Mouse (Mus musculus): ENCODE measurements around the gene Ccl28.
"Not testable (repeated sequence)": the region's sequence is repeated elsewhere in the genome, so short reads cannot be mapped to it uniquely, and the experiment has no call there.

Gene Ccl28

DNA sequence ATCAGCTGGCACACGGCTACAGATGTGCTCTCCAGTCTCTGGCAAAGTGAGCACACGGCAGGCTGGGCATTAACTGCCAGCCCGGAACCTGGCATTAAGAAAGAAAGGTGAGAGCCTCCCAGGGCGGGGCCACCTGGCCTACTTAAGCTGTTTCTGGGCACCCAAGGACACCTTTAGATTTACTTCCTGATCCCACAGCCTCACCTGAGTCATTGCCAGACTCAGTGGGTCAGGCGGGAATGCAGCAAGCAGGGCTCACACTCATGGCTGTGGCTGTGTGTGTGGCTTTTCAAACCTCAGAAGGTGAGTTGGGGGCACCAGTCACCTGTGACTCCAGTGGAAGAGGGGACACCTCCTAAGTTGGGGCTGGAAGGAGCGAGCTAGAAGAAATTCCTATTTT, at the start of gene Ccl28:
TSS of gene Ccl28 (plus strand) at position 186 of the 400 bp plus-strand sequence.
- no peak for DNase-seq

DNA sequence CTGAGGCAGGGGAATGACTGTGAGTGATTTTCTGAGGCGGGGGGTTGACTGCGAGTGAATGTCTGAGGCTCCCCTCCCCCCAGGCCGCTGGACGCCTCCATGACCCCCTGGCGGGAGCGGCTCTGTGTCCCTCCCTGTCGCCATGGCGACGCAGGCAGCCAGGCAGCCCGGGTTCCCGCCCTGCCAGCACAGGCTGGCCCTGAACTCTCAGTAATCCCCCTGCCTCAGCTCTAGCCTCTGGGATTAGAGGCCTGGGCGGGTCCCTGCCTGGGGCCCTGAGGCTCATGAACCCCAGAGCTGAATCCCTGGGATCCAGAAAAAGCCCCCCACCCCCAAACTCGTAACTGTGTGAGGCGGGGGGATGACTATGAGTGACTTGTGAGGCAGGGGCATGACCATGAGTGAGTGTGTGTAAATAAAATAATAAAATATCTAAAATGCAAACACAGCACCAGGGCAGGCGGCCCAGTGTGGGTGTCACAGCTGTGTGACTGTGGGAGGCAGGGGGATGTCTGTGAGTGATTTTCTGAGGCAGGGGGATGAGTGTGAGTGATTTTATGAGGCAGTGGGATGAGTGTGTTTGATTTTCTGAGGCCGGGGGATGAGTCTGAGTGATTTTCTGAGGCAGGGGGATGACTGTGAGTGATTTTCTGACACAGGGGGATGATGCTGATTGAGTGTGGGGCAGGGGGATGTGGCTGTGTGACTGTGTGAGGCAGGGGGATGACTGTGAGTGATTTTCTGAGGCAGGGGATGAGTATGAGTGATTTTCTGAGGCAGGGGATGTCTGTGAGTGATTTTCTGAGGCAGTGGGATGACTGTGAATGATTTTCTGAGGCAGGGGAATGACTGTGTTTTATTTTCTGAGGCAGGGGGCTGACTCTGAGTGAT, 27.1 kb upstream of the Ccl28 start:
- peak; percentile 42 for DNase-seq

DNA sequence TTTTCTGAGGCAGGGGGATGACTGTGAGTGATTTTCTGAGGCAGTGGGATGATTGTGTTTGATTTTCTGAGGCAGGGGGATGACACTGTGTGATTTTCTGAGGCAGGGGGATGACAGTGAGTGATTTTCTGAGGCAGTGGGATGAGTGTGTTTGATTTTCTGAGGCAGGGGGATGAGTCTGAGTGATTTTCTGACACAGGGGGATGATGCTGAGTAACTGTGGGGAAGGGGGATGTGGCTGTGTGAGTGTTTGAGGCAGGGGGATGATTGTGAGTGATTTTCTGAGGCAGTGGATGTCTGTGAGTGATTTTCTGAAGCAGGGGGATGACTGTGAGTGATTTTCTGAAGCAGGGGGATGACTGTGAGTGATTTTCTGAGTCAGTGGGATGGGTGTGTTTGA, 25.2 kb upstream of the Ccl28 start:
- not testable (repeated sequence) for DNase-seq

DNA sequence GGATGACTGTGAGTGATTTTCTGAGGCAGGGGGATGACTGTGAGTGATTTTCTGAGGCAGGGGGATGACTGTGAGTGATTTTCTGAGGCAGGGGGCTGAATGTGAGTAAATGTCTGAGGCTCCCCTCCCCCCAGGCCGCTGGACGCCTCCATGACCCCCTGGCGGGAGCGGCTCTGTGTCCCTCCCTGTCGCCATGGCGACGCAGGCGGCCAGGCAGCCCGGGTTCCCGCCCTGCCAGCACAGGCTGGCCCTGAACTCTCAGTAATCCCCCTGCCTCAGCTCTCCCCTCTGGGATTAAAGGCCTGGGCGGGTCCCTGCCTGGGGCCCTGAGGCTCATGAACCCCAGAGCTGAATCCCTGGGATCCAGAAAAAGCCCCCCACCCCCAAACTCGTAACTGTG, 24.6 kb upstream of the Ccl28 start:
- DNase-seq: peak; percentile 30

DNA sequence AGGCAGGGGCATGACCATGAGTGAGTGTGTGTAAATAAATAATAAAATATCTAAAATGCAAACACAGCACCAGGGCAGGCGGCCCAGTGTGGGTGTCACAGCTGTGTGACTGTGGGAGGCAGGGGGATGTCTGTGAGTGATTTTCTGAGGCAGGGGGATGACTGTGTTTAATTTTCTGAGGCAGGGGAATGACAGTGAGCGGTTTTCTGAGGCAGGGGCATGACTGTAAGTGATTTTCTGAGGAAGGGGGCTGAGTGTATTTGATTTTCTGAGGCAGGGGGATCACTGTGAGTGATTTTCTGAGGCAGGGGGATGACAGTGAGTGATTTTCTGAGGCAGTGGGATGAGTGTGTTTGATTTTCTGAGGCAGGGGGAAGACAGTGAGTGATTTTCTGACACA, 24.1 kb upstream of the Ccl28 start:
- DNase-seq: not testable (repeated sequence)

DNA sequence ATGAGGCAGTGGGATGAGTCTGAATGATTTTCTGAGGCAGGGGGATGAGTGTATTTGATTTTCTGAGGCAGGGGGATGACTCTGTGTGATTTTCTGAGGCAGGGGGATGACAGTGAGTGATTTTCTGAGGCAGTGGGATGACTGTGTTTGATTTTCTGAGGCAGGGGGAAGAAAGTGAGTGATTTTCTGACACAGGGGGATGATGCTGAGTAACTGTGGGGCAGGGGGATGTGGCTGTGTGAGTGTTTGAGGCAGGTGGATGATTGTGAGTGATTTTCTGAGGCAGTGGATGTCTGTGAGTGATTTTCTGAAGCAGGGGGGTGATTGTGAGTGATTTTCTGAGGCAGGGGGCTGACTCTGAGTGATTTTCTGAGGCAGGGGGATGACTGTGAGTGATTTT, 23.5 kb upstream of the Ccl28 start:
- DNase-seq: peak; percentile 23

DNA sequence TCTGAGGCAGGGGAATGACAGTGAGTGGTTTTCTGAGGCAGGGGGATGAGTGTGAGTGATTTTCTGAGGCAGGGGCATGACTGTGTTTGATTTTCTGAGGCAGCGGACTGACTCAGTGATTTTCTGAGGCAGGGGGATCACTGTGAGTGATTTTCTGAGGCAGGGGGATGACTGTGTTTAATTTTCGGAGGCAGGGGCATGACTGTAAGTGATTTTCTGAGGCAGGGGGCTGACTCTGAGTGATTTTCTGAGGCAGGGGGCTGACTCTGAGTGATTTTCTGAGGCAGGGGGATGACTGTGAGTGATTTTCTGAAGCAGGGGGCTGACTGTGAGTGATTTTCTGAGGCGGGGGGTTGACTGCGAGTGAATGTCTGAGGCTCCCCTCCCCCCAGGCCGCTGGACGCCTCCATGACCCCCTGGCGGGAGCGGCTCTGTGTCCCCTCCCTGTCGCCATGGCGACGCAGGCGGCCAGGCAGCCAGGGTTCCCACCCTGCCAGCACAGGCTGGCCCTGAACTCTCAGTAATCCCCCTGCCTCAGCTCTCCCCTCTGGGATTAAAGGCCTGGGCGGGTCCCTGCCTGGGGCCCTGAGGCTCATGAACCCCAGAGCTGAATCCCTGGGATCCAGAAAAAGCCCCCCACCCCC, 20.8 kb upstream of the Ccl28 start:
- DNase-seq: peak; percentile 65

DNA sequence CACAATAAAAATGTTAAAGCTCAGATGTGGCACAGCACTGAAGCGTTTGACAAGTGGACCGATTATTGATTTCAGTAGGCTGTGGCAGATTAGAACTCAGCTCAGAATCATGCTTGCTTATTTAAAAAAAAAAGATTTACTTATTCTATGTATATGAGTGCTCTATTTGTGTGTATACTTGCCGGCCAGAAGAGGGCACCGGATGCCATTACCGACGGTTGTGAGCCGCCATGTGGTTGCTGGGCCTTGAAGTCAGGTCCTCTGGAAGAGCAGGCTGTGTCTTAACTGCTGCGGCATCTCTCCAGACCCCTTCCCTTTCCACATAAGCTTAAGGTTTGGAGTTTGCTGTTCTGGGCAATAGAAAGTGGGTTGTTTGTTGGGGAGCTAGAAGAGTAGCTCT, 19.7 kb upstream of the Ccl28 start:
- not testable (repeated sequence) for DNase-seq

DNA sequence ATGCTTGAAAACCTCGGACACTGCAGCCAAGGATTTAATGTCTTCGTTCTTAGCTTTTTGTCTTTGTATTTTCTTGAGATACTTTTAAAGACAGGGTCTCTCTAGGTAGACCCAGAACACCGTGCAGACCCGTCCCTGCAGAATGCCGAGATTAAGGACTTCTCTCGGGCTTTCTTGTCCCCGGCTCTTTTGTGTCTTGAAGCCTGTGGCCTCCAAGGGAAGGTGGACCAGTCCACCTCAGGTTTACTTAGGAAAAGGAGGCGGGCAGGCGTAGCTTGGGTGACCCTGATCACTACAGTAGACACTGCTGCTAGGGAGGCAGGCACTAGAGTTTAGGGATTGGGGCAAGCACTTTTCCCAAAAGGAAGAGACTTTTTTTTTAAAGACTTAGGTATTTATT, 19.3 kb upstream of the Ccl28 start:
- DNase-seq: not testable (repeated sequence)

DNA sequence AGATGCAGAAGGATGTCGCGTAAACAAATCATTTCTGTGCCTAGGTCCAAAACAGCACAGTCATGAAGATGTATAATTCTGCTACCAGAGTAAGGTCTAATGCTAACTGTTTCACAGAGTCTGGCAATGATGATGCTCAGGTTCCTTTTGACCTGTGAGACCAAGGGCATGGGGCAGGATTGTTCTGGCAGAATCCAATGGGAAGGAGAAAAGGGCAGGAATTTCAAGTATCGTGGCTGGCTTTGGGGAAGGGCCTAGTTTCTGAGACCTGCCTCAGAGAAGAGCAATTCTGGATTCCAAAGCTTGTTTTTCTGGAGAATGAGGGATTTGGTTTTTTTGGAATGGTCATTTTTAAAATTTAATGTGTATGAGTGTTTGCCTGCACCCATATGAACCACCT, 4.8 kb upstream of the Ccl28 start:
- no peak for DNase-seq

DNA sequence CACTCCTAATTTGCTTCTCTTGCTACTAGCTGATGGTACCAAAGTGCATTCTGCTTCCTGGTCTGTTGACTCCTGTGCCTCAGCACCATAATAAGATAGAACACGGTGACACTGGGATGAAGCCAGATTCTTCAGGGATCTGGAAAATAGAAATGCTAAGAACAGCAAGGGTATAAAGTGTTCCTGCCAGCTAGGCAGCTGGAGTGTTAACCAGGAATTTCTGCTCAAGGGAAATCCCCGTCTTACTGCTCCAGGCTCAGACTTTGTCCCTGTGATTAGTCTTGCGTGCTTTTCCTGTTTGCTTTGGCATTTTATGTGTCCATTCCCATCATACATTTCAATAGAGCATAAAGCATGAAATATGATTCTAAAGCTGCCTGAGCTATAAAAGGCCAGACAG, 3.9 kb upstream of the Ccl28 start:
- no peak for DNase-seq

DNA sequence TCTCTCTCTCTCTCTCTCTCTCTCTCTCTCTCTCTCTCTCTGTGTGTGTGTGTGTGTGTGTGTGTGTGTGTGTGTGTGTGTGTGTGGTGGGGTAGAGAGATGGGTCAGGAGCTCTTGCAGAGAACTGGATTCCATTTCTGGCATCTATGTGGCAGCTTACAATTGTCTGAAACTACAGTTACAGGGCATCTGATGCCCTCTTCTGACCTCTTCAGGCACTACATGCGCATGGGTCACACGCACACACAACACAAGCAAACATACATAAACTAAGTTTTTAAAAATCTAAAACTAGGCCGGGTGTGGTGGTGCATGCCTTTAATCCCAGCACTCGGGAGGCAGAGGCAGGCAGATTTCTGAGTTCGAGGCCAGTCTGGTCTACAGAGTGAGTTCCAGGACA, 2.3 kb downstream of the Ccl28 start:
- not testable (repeated sequence) for DNase-seq

DNA sequence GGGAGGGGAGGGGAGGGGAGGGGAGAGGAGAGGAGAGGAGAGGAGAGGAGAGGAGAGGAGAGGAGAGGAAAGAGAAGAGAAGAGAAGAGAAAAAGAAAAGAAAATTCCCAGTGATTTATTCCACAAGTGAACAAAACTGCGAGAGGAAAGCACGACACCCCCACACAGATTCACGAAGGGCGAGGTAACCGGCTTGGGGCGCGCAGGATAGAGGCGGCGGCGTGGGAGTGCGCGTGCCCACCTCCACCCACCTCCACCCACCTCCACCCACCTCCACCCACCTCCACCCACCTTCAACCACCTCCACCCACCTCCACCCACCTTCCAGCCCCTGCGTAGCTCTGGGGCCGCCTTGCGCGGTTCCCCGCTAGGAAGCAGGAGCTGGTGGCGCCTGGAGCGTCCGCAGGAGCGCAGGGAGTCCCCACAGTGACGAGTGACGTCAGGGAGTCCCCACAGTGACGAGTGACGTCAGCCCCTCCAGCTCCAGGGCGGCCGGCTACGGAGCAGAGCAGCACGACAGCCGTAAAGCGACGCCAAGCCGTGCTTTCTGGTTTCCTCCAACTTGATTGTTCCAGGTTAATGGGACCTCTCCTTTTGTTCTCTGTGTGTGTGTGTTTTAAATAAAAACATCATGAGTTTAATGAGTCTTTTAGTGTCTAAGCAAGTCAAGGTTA, 8.0 kb downstream of the Ccl28 start:
- DNase-seq: peak; percentile 88

DNA sequence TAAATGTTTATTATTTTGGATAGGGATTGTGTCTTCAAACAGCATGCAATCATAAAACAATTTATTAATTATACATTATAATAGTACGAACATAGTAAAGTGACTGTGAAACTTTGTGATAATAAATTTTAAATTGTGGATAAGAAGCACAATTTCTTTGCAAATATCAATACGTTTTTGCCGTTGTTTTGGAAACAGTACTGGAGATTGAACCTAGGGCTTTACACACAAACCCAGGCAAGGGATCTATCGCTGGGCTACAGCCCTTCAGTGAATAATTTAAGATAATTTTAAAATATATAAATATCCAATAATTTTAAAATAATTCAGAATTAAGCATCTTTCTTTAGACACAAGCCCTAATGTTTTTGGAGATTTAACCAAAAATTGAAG, 8.5 kb downstream of the Ccl28 start:
- no peak for DNase-seq

DNA sequence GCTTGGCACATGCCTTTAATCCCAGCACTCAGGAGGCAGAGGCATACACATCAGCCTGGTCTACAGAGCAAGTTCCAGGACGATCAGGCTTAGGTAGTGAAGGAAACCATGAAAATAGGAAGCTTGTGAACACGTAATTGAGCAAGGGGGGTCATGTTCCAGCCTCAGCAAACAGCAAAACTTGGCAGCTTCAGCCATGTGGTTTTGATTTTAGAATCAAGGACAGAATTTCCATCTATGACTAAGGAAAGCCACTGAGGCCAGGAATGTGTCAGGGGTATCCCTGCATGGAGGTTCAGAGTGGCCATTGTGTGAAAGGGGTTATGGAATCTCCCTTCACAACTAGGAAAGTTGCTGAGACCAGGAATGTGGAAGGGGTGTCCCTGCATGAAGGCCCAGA, 11.9 kb downstream of the Ccl28 start:
- DNase-seq: no peak

DNA sequence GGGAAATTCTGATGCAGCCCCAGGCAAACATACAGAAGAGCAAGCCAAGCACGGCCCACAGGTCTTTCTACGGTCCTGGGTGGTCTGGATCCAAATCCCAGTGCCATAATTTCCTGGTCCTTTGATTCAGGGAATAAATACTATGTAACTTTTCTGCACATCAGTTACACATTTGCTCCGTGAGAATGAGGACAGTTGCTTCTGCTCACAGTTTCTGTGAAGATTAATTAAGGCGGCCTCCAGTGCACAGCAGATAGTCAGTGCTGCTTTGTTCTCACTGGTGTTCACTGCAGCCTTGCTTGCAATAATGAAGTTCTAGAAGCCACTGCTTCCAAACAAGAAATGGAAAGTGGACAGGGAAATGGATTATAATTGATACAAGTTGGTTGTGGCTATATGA, 14.2 kb downstream of the Ccl28 start:
- DNase-seq: no peak

DNA sequence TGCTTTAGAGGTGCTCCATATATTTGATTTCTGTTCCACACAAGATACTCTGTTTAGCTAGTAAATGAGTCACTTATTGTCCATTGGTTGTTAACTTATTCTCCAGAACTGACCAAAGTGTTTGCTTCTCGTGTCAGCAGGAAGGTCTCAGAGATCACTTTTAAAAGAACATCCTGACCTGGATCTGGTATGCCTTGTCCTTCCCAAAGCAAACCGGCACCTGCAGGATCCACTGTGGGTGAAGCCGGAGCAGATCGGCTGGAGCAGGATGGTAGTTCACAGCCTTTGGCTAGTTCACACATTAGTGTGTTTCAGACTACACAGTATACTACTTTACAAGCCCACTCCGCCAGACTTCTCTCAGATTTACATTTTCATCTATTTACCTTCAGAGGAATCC, 14.8 kb downstream of the Ccl28 start:
- no peak for DNase-seq

DNA sequence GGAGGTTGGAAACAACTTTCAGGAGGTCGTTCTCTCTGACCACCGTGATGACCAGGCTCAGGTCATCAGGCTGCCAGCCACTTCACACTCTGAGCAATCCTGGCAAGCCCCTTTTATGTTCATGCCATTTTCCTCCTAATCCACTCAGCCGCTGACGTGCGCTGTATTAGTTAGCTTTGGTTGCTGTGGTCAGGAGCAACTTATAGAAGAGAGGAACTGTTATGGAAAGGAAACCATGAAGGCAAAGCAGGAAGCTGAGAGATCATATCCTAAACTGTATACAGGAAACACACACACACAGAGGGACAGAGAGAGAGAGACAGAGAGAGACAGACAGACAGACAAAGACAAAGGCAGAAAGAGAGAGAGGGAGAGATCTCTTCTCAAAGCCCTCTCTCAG, 15.7 kb downstream of the Ccl28 start:
- no peak for DNase-seq

DNA sequence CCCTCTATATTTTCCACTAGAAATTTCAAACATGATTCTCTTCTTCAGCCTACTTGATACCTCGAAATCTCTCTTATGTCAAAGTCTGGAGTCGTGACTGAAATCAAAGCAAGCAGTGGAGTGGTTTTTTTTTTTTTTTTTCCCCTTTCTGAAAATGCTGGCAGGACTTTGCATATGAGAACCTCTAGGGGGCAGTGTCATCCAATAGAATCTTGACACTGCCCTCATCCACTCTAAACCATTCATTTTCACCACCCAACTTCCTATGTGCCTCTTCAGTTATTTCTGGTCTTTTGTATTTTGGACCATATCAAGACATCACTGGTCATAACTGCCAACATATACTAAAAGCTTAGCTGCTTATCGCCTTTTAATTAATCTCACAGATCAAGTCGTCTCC, 16.9 kb downstream of the Ccl28 start:
- peak; percentile 8 for DNase-seq

DNA sequence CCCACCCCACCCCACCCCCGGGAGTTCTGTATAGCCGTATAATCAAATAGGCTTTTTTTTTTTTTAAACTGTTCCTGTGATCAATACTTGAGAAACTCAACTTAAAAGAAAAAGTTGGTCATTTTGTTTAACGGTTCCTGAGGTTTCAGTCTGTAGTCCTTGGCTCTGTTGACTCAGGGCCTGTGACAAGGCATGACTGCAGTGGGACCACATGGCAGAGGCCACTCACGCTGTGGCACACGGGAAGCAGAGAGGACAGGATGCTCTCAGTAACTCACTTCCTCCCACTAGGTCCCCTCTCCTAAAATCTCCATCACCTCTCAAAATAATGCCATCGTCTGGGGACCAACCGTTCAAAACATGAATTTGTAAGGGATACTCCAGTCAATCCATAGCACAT, 17.5 kb downstream of the Ccl28 start:
- no peak for DNase-seq

DNA sequence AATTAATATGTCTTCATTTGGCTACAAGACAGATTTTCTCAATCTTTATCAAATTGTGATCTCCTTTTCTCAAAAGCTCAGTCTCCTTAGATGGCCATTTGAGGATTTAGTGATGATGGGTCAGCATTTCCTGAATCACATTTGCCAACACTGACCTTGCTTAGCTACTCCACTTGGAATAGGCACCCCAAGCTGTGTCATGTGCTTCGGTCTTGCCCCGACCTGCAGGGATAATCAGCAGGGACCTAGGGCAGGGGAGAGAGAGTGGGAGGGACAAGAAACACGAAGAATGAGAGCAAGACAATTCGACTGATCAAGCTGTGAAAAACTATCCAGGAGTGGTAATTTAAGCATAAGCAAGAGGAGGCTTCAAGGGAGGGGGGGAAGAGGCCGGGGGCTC, 21.1 kb downstream of the Ccl28 start:
- no peak for DNase-seq

DNA sequence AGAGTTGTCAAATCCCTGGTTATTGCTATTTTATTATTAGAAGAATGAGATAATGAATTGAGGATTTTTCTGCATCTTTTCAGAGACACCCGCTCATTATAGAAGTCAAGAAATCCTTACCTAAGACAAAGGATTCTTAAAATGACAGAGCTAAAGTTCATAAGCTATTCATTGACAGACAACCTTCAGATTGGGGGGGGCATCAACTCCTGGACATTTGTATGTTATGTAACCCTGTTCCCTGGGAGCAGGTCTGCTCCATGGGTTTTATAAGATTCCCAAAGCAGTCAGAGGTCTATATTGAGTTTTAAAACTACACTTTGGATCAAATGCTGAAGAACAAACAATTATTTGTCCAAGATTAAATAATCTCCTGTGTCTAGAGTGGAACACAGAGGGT, 22.9 kb downstream of the Ccl28 start:
- no peak for DNase-seq

DNA sequence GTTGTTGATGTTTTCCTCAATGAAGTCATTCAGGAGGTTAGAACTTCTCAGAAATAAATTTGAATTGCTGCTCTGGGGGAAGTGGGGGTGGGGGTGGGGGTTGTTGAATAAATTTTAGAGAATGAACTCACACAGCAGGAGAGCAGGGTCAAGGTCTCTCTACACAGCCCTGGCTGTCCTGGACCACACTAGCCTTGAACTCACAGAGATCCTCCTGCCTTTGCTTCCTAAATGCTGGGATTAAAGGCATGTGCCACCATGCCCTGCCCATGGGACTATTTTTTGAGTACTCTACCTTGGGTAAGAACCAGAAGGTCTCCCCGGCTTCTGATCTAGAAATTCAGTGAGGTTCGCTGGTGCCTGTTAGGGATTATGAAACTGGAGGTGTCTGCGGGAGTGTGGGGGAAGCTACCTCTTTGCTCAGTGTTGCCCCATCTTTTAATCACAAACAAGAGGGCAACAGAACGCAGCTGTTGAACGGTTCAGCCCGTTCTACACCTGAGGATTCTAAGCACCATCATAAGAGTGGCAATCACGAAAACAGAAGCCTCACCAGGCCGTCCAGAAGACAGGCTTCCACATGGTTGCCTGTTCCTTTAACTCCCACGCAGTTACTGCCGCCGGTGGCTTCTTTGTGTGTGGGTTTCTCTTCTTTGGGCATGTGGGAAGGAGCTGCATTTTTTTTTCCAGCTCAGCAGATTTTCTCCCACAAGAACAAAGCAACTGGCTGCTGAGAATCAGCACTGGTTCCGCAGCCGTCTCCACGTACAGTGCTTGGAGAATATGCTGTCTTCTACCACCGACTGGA, 25.5 kb downstream of the Ccl28 start:
- DNase-seq: no peak

All from cerebellum, adult 9-11 months (tissue).